Mouse (Mus musculus): ENCODE measurements around the gene Dnajc17.

Gene Dnajc17

DNA sequence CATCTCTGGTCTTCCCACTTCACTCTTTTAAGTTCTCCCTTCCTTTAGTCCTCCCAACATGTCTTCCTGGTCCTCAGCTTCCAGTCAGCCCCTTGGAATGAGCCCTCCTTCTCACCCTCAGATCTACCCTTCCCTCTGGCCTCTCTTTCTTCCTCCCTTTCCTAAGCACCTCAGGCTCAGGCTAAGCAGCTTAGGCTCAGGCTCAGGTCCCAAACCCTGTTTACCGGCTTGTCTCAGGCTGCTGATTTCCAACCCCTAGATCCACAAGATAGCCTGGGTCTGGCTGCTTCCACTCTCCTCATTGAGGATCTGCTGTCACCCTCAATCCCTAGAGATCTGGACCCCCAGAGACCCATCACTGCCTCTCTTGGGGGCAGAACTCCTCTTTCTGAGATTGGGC lies 10.5 kb downstream of the Dnajc17 start:
- no peak for DNase-seq (ENCODE audit: low read depth, low spot score)

DNA sequence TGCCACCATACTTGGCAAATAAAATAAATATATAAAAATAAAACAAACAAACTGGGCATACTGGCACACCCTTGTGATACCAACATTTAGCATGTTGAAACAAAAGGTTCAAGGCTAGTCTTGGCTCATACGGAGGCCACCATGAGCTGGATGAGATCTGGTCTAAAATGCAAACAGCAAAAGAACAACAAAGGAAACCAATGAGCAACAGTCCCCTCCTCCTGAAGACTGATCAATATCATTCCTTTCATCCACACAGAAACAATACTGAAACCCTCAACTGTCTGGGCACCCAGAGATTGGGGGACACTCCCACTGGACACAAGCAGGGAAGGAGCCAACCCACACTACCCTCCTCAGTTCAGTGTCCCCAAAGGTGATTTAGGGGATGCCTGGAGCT lies 11.1 kb downstream of the Dnajc17 start:
- no peak for DNase-seq (ENCODE audit: low read depth, low spot score)

GRCm38 (mm10) chr2:119196316-119197108 lies 12.1 kb downstream of the Dnajc17 start:
- DNase-seq (ENCODE audit: low read depth, low spot score), result no peak

DNA sequence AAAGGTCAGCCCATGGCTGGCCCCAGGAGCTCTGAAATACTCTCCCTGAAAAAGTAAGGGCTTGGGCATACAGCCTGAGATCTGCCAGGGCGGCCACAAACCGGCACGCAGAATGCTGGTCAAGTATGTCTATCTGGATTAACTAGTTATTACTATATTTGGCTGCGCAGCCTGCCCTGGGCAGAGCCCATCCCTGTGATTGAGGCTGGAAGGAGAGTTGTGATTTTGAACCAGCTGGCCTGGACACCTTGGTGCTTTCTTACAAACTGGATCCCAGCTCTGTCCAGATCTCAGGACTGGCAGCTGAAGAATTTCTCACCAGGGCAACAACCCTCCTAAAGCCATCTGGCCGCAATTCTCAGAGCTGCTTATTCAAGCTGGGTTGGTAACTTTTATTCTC lies 14.5 kb downstream of the Dnajc17 start:
- DNase-seq (ENCODE audit: low read depth, low spot score), result no peak

DNA sequence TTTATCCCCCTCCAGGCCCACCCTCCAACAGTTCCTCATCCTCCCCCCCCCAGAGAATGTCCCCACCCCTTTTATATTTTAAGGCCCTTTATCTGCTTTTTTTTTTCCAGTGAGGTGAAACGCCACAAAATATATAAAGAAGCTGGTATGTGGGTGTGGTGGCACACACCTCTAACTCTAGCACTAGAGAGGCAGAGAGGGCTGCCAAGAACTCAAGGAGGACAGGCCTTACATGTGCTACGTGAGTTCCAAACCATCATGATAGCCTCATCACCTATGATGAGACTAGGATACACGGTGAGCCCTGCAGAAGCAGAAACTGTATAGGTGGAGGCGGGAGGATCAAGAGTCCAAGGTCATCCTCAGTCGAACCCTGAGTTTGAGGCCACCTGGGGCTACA lies 17.6 kb downstream of the Dnajc17 start:
- no peak for DNase-seq (ENCODE audit: low read depth, low spot score)

DNA sequence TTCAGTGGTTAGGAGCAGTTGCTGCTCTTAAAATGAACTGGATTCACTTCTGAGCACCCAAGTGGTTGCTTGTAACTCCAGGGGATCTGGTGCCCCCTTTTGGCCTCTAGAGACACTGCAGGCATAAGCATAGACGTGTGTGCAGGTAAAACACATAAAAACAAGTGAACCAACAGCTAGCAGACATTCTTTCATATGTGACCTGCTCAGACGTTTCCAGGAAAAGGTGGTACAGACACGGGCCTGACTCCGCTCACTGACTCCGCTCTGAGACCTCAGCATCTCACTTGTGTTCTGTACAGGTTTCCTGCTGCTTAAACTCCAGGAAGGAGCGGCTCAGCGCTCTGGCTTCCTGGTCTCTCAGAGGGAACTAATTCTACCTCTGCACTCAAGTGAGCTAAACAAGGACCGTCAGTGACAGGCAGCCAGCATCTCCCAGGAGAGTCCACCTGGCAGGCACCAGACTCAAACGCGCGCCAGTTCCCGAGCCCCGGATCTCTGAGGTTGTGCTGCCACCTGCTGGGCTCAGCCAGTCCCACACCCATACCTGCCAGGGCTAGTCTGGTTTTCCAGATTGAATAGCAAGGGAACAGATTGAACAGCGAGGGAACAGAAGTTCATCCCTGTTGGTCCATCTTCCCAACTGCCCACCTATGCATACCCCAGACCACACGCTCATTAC lies 19.4 kb downstream of the Dnajc17 start:
- DNase-seq (ENCODE audit: low read depth, low spot score), result no peak

DNA sequence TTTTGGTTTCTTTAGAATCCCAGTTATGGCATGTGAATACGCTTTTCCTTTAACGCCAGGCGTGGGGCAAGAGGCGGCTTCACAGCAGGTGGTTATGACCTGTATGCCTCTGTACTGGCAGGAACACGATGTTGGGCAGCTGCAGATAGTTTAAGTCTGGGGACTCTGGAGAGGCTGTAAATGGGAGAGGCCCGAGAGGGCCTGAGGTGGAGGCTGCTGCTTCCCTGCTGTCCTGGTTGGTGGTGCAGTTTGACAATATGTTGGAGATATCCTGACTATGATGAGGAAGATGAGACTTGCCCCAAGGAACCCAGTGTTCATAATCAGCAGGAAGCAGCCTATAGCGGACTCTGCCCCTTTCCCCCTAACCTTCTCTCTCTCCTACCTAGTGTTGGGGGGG lies 25.7 kb downstream of the Dnajc17 start:
- no peak for DNase-seq (ENCODE audit: low read depth, low spot score)

- DNase-seq (ENCODE audit: low read depth, low spot score), result no peak
These were observed 31.1 kb downstream of the Dnajc17 start for GRCm38 (mm10) chr2:119177384-119177939.

DNA sequence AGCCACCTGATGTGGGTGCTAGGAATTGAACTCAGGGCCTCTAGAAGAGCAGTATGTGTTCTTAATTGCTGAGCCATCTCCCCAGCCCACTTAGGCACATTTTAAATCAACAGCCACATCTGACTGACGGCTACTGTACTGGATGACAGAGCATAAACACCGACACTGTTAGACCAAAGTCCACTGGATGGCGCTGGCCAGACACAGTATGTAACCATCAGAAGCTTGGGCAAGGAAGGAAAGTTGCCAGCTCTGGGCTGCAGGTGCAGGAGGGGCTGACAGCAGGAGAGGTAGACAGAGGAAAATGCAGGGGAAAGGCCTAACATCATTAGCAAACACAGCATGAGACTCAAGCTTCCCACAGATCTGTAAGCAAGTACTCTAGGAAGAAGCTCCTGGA lies 31.8 kb downstream of the Dnajc17 start:
- no peak for DNase-seq (ENCODE audit: low read depth, low spot score)

DNA sequence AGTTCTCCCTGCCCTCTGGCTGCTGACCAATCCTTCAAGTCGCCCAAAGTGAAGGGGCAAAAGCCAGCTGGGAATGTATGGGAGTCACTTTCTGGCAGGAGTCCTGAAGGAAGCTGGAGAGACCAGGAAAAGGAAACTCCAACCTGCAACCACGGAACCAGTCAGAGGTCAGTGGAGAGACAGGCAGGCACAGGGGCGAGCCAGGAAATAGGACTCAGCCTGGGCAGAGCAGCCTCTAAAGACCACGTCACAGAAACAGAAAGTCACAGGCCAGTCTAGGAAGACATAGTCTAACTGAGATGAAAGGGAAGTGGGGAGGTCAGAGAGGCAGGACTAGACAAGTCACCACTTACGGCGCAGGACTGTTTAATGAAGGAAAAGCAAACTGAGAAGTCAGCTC lies 33.0 kb downstream of the Dnajc17 start:
- no peak for DNase-seq (ENCODE audit: low read depth, low spot score)

DNA sequence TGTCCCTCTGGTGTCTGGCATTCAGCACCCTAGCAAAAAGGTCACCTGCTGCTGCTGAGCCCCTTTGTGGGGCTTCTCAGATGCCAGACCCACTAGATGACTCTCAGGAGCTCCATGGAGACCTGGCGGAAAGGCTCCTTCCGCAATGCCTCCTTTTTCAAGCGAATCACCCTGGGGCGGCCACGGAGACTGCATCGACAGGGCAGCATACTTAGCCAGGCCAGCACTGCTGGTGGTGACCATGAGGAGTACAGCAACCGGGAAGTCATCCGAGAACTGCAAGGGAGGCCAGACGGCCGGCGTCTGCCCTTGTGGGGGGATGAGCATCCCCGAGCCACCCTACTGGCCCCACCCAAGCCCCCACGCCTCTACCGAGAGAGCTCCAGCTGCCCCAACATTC lies 33.7 kb downstream of the Dnajc17 start:
- no peak for DNase-seq (ENCODE audit: low read depth, low spot score)

- no peak for DNase-seq (ENCODE audit: low read depth, low spot score)
These were observed 34.5 kb downstream of the Dnajc17 start, which contains the start of gene Gm14137 for GRCm38 (mm10) chr2:119173991-119174651. Gm14137 (plus strand) TSS chr2:119174509.

DNA sequence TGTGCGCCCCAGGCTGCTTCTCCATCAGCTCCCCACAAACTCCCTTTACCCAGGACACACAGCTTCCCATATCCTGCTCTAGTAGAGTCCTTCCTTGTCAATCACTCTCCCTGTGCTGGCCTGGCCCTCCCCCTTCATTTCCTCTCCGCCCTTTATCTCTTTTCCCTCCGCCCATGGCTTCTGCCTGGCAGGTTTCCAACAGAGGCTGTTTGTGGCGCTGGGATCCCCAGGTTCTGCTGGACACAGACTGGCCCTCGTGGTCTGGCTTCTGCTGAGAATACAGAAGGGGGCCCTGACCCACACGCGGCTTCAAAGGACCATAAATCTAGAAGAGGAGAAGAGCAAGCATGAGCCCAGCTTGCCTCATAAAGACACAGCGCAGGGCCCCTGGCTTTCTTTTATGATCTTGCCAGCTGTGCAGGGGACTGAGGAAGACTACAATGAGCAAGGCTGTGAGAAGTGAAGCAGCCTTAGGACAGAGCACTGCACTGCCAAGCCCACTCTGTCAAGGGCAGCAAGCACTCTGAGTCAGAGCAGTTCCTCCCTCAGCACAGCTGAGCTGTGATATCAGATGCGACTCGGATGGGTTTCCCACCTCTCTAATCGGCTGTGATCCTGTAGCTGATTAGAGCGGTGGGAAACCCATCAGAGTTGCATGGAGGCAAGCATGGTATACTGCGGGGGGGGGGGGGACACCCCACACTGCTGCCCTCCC lies 35.6 kb downstream of the Dnajc17 start:
- no peak for DNase-seq (ENCODE audit: low read depth, low spot score)

- no peak for DNase-seq (ENCODE audit: low read depth, low spot score)
These were observed 36.1 kb downstream of the Dnajc17 start for GRCm38 (mm10) chr2:119172446-119172845.

GRCm38 (mm10) chr2:119171574-119171973 lies 37.0 kb downstream of the Dnajc17 start:
- no peak for DNase-seq (ENCODE audit: low read depth, low spot score)

DNA sequence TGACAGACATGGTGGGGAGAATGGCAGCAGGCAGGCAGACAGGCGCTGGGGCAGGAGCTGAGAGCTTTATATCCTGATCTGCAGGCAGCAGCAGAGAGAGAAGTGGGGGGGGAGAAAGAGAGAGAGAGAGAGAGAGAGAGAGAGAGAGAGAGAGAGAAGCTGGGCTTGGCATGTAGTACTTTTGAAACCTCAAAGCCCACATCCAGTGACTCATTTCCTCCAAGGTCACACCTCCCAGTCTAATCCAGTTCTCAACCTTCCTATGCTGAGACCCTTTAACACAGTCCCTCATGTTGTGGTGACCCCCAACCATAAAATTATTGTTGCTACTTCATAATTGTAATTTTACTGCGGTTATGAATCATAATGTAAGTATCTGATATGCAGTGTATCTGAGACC lies 38.3 kb downstream of the Dnajc17 start:
- DNase-seq (ENCODE audit: low read depth, low spot score), result no peak

DNA sequence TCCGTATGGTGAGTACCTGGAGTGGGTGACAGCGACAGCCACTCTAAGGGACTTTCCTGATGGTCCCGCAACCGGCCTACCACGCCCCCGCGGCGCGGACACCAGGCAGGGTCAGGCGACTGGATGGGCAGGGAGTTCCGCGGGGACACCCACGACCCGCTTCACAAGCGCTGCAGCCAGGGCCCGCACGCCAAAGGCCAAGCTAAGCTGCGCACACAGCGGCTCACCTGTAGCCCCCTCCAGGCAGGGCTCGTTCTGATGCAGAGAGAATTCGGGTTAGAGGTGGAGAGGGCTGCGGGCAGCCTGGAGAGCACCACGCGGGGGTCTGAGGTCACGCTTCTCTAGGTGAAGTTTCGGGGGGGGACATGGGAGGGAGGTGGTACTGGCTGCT lies 40.7 kb downstream of the Dnajc17 start:
- no peak for DNase-seq (ENCODE audit: low read depth, low spot score)

GRCm38 (mm10) chr2:119166901-119167865 lies 41.4 kb downstream of the Dnajc17 start, which contains the start of gene Gchfr:
Gchfr (plus strand) TSS chr2:119167773.
- DNase-seq (ENCODE audit: low read depth, low spot score), result no peak

- DNase-seq (ENCODE audit: low read depth, low spot score), result no peak
These were observed 43.2 kb downstream of the Dnajc17 start for GRCm38 (mm10) chr2:119165401-119165800.

DNA sequence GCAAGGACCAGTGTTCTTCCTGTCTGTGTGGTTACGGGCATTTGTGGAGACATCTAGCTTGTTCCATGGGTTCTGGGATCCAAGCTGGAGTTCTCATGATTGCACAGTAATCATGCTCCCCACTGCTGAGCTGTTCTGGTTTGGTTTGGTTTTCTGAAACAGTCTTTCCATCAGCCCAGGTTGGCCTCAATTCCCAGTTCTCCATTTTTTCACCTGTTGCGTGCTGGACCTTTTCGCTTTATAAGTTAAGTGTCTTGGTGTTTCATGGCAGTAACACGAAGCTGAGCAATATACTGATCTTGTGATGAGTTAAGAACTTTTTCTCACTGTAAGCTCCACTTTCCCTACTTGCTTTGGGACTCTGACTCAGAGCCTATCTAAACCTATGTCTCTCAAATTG lies 44.6 kb downstream of the Dnajc17 start:
- DNase-seq (ENCODE audit: low read depth, low spot score), result no peak

Measured in brain, embryonic 18.5 days (tissue).